Mouse (Mus musculus) stomach, postnatal 0 days (tissue): ENCODE measurements around the gene Btbd9. TPM values are rescaled to one million over a fixed set of nuclear protein-coding genes. Genes with fewer than 3 reads are reported as not detected.
A peak's percentile ranks its signal among the peaks of the same experiment; 100 is the strongest.

ENCODE experiments used
- ATAC-seq: fragments of 200-750 bp; cut with Nextera tagmentation; 2 replicates; pipeline ENCODE4 v1.8.0; 2017; ENCODE audit not compliant: low FRiP score, low TSS enrichment
- DNase-seq: peaks from one replicate; pipeline ENCODE4 v3.0.0-alpha.2; 2016; ENCODE audit warnings: low spot score
- H3K27ac ChIP-seq: fragments of 300-500 bp; sonication (generic); replicated peaks from 2 replicates; pipeline ENCODE4 v1.5.1; 2014; ENCODE audit warnings: mild to moderate bottlenecking, control low read depth
- H3K27me3 ChIP-seq: fragments of 300-500 bp; sonication (generic); 2 replicates; pipeline ENCODE4 v1.6.1; 2014; ENCODE audit warnings: low read length; ENCODE audit not compliant: control insufficient read depth, insufficient read depth
- H3K36me3 ChIP-seq: fragments of 300-500 bp; sonication (generic); 2 replicates; pipeline ENCODE4 v1.6.1; 2014; ENCODE audit warnings: low read length, mixed read lengths; ENCODE audit not compliant: control insufficient read depth, insufficient read depth
- H3K4me1 ChIP-seq: fragments of 300-500 bp; sonication (generic); replicated peaks from 2 replicates; pipeline ENCODE4 v1.6.1; 2014; ENCODE audit warnings: antibody characterized with exemption; ENCODE audit not compliant: control insufficient read depth, insufficient read depth
- H3K4me2 ChIP-seq: fragments of 300-500 bp; sonication (generic); replicated peaks from 2 replicates; pipeline ENCODE4 v1.6.1; 2014; ENCODE audit warnings: low read depth, mild to moderate bottlenecking, control low read depth, moderate library complexity
- H3K4me3 ChIP-seq: fragments of 300-500 bp; sonication (generic); 2 replicates; pipeline ENCODE4 v1.5.1; 2014; ENCODE audit warnings: low read depth, low read length, control low read depth
- H3K9ac ChIP-seq: fragments of 300-500 bp; sonication (generic); 2 replicates; pipeline ENCODE4 v1.6.1; 2014; ENCODE audit warnings: mild to moderate bottlenecking, low read length, control low read depth, mixed read lengths
- H3K9me3 ChIP-seq: fragments of 300-500 bp; sonication (generic); 2 replicates; pipeline ENCODE4 v1.6.1; 2016; ENCODE audit warnings: low read length; ENCODE audit not compliant: control insufficient read depth
- CTCF ChIP-seq: IDR thresholded peaks from 2 replicates; pipeline ENCODE4 v1.5.1; 2016; ENCODE audit warnings: antibody characterized with exemption, low read depth, mild to moderate bottlenecking, moderate library complexity
- EP300 ChIP-seq: optimal IDR thresholded peaks from 2 replicates; pipeline ENCODE3; 2016; ENCODE audit warnings: antibody characterized with exemption
- WGBS: fragments of 180-500 bp; shearing (Covaris S2); extraction: QIAGEN DNeasy Blood & Tissue Kit; methylation state at CpG from one replicate; pipeline ENCODE4 v1.1.7; 2014; 5-methylcytosine and 5-hydroxymethylcytosine counted together
- polyA plus RNA-seq: library from polyadenylated mRNA; unstranded; fragments of >200 nt; fragmentation: Nextera tagmentation; extraction: Ambion mirVana; gene quantifications from 2 replicates; pipeline ENCODE4 v1.2.1, GENCODE M21; 2015

Btbd9 gene
- polyA plus RNA-seq, 1 experiment from 2014 or later, result 34.6 TPM

GRCm38 (mm10) chr17:30237600-30237999 lies 338.7 kb downstream of the Btbd9 start:
- no peak overlapping the region for H3K4me2 ChIP-seq
- 0 out of 2 replicates have a peak, but pooled peaks cover 3% of the 10 kb centered on the region for H3K4me1 ChIP-seq
- no peaks in the 10 kb centered on the region for H3K27me3 ChIP-seq
- WGBS, result 89% methylated on average over 7 of the region's 7 CpGs
- DNase-seq (no peak), ATAC-seq (no peak)
- no peak for TF ChIP-seq CTCF
- no peak for TF ChIP-seq EP300
- H3K9me3 ChIP-seq, result no peaks in the 10 kb centered on the region
- H3K27ac ChIP-seq, result no peak overlapping the region
- no peak overlapping the region for H3K9ac ChIP-seq
- H3K4me3 ChIP-seq, result no peak overlapping the region
- no peaks in the 10 kb centered on the region for H3K36me3 ChIP-seq

GRCm38 (mm10) chr17:30236611-30237010 lies 339.7 kb downstream of the Btbd9 start:
- 69% methylated on average over 6 of the region's 6 CpGs for WGBS
- no peak overlapping the region for H3K4me3 ChIP-seq
- no peak for TF ChIP-seq EP300
- TF ChIP-seq CTCF, result no peak
- DNase-seq (no peak), ATAC-seq (no peak)
- no peaks in the 10 kb centered on the region for H3K9me3 ChIP-seq
- 0 out of 2 replicates have a peak, but pooled peaks cover 3% of the 10 kb centered on the region for H3K4me1 ChIP-seq
- H3K4me2 ChIP-seq, result no peak overlapping the region
- no peaks in the 10 kb centered on the region for H3K27me3 ChIP-seq
- H3K36me3 ChIP-seq, result no peaks in the 10 kb centered on the region
- H3K27ac ChIP-seq, result no peak overlapping the region
- no peak overlapping the region for H3K9ac ChIP-seq

- H3K4me3 ChIP-seq, result no peak overlapping the region
- no peak overlapping the region for H3K4me2 ChIP-seq
- WGBS, result 70% methylated on average over 4 of the region's 4 CpGs
- DNase-seq (no peak), ATAC-seq (no peak)
- no peak overlapping the region for H3K27ac ChIP-seq
- peaks cover 3% of the 10 kb centered on the region; the same call in 1 of the 2 replicates for H3K4me1 ChIP-seq
- no peak for TF ChIP-seq EP300
- no peak for TF ChIP-seq CTCF
- no peaks in the 10 kb centered on the region for H3K36me3 ChIP-seq
- H3K27me3 ChIP-seq, result no peaks in the 10 kb centered on the region
- H3K9ac ChIP-seq, result no peak overlapping the region
- no peaks in the 10 kb centered on the region for H3K9me3 ChIP-seq
Measured at GRCm38 (mm10) chr17:30235380-30235779, 340.9 kb downstream of the Btbd9 start.

- H3K4me3 ChIP-seq, result no peak overlapping the region
- H3K4me1 ChIP-seq, result no peaks in the 10 kb centered on the region; the same call in 1 of the 2 replicates
- no peaks in the 10 kb centered on the region for H3K9me3 ChIP-seq
- peak; percentile 21; the same call in 1 of the 2 replicates for ATAC-seq
- no peak overlapping the region for H3K27ac ChIP-seq
- TF ChIP-seq EP300, result no peak
- TF ChIP-seq CTCF, result peak; percentile 57
- 54% methylated on average over 4 of the region's 4 CpGs for WGBS
- no peak for DNase-seq
- no peak overlapping the region for H3K9ac ChIP-seq
- H3K4me2 ChIP-seq, result no peak overlapping the region
- no peaks in the 10 kb centered on the region for H3K27me3 ChIP-seq
- no peaks in the 10 kb centered on the region for H3K36me3 ChIP-seq
Measured at GRCm38 (mm10) chr17:30232698-30233097, 343.6 kb downstream of the Btbd9 start.

- ATAC-seq (no peak), DNase-seq (no peak)
- Histone ChIP-seq H3K9me3 (no peaks in the 10 kb centered on the region), H3K9ac (no peak overlapping the region), H3K4me2 (no peak overlapping the region), H3K27ac (no peak overlapping the region), H3K4me3 (no peak overlapping the region), H3K27me3 (no peaks in the 10 kb centered on the region), H3K36me3 (no peaks in the 10 kb centered on the region), H3K4me1 (no peaks in the 10 kb centered on the region; the same call in 1 of the 2 replicates)
- TF ChIP-seq EP300 (no peak), CTCF (no peak)
- 100% methylated on average over 1 of the region's 1 CpGs for WGBS
Measured at GRCm38 (mm10) chr17:30231483-30231882, 344.8 kb downstream of the Btbd9 start.

GRCm38 (mm10) chr17:30230428-30230827 lies 345.9 kb downstream of the Btbd9 start:
- WGBS, result 79% methylated on average over 4 of the region's 4 CpGs
- H3K9me3 ChIP-seq, result no peaks in the 10 kb centered on the region
- no peak for TF ChIP-seq EP300
- TF ChIP-seq CTCF, result no peak
- H3K4me3 ChIP-seq, result no peak overlapping the region
- H3K9ac ChIP-seq, result no peak overlapping the region
- DNase-seq (no peak), ATAC-seq (no peak)
- no peaks in the 10 kb centered on the region for H3K27me3 ChIP-seq
- no peak overlapping the region for H3K4me2 ChIP-seq
- H3K36me3 ChIP-seq, result no peaks in the 10 kb centered on the region
- peaks cover 2% of the 10 kb centered on the region; the same call in 1 of the 2 replicates for H3K4me1 ChIP-seq
- H3K27ac ChIP-seq, result no peak overlapping the region
